Mouse (Mus musculus) spleen, postnatal 10 days (tissue): Measurements from ENCODE around the gene Iqcj.
"Not testable (repeated sequence)": the region's sequence is repeated elsewhere in the genome, so short reads cannot be mapped to it uniquely, and the experiment has no call there.

Source experiments
- DNase-seq, 2 experiments: peaks; one replicate each; pipeline ENCODE4 v3.0.0; 2021 to 2022; ENCODE audit warnings: low spot score in 2 of 2

Gene Iqcj

DNA sequence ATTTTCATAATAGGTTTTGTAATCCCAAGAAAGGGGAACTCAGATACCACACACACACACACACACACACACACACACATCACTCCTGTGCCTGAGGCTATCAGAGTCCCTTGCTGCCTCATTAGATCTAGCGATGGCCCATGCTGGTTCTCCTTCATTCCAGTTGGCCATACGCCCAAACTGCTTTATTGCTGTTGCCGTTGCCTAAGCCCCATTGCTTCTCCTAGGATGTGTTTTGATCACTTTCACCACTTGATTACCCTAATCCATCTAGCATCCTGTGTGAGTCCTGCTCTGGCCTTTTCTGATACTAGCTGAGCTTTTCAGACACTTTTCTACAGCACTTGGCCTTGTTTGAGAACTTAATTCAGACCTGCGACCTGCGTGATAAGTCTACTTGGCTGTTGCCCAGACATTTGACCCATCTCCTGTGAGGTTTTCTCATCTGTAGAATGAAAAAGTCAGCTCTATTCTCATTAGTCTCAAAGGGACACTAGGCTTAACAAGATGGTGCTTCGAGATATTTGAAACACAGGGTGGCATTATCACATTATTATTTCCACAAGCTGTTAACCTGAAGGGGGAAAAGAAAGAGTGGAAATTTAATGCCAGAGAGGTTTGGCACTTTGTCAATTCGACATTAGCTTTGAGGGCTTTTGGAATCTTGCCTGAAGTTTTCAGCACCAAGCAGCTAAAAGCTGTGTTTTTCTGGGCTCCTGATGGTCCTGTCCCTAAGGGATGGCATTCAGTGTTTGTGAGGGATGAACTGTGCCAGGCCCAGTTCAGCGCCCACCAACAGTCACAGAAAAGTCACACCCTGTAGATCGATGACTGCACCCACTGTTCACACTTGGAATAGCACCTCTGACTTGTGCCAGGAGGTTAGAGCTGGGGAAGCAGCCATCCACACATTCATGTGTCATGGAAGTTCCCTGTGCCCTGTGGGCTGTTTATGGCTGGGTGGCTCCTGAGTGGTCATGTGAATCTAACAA is 179.7 kb downstream of the Iqcj start:
- DNase-seq = no peak

DNA sequence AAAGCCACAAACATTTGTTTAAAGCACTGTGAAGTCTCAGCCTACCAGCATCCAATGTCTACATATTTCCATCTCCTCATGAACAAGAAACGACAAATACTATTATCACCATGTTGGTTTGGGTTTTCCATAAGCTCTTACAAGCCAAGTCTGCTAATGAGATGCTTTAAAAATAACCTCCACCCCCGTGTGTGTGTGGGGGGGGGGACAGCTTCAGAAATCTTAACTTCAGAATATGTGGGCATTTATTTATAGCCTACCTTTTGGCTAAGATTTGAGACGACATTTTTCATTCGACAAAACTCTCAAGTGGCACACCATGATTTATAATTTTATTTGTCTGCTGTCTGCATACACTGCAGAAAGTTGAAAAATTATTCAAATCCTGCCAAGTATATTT is 185.4 kb downstream of the Iqcj start:
- no peak for DNase-seq

DNA sequence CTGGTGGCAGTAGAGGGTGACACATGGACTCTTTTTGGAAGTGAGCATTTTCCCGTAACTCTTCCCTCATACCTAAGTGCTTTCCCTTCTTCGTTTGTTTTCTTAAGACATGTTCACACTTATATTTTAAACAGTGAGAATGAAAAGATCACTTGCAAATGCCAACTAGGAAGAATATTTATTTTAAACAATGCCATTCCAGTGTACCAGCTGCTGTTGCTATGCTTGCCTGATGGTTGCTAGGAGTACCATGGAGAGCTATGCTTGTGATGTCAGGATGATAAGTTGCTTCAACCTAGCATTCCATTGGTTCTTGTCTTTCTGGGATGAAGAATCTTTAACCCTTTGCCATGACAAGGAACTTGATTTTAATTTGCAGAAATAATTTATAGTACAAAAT is 193.0 kb downstream of the Iqcj start:
- DNase-seq = no peak

GRCm38 (mm10) chr3:68092108-68092507 is 200.1 kb downstream of the Iqcj start:
- DNase-seq = no peak

GRCm38 (mm10) chr3:68096724-68097431 is 204.9 kb downstream of the Iqcj start:
- DNase-seq = no peak

- DNase-seq = not testable (repeated sequence)
Observed at GRCm38 (mm10) chr3:68099561-68099960, 207.5 kb downstream of the Iqcj start.

DNA sequence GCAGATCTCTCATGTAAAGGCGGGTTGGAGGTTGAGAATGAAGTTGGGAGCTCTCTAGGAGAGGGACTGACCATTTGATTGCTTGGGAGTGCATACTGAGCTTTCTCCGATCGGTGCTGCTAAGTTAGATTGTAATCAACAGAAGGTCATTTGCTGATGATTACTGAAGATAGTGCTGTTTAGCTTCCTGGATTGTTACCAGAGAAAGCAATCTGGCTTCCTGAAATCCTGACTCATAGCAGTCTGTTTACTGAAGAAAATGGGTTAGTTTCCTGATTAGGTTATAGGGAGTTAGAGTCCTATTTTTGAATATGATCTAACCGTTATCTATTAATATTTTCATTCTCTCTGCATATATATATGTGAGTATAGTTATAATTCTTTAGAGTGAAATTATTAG is 209.3 kb downstream of the Iqcj start:
- DNase-seq = no peak

- DNase-seq = no peak
Observed at GRCm38 (mm10) chr3:68105081-68105685, 213.2 kb downstream of the Iqcj start.
